Mouse (Mus musculus) kidney, embryonic 14.5 days (tissue): ENCODE results near the gene Cfap43. TPM values are rescaled to one million over a fixed set of nuclear protein-coding genes. Genes with fewer than 3 reads are reported as not detected.

Experiments
- ATAC-seq: fragments of 200-750 bp; cut with Nextera tagmentation; 2 replicates; pipeline ENCODE4 v1.8.0; 2017; ENCODE audit warnings: moderate number of reproducible peaks, mild to moderate bottlenecking, moderate TSS enrichment, moderate library complexity; ENCODE audit not compliant: low FRiP score, low TSS enrichment
- H3K27ac ChIP-seq: fragments of 300-500 bp; sonication (generic); 2 replicates; pipeline ENCODE4 v1.5.1; 2014; ENCODE audit warnings: low read depth, mild to moderate bottlenecking, low read length, moderate library complexity, mixed read lengths
- H3K27me3 ChIP-seq: fragments of 300-500 bp; sonication (generic); 2 replicates; pipeline ENCODE4 v1.6.1; 2014; ENCODE audit warnings: mild to moderate bottlenecking, low read length; ENCODE audit not compliant: control insufficient read depth, insufficient read depth
- H3K36me3 ChIP-seq: fragments of 300-500 bp; sonication (generic); 2 replicates; pipeline ENCODE4 v1.6.1; 2014; ENCODE audit warnings: low read length, mixed read lengths; ENCODE audit not compliant: control insufficient read depth, insufficient read depth
- H3K4me1 ChIP-seq: fragments of 300-500 bp; sonication (generic); 2 replicates; pipeline ENCODE4 v1.6.1; 2014; ENCODE audit warnings: low read length, mixed read lengths; ENCODE audit not compliant: control insufficient read depth, insufficient read depth
- H3K4me2 ChIP-seq: fragments of 300-500 bp; sonication (generic); replicated peaks from 2 replicates; pipeline ENCODE4 v1.6.1; 2014; ENCODE audit warnings: low read depth, mild to moderate bottlenecking, low read length
- H3K4me3 ChIP-seq: fragments of 300-500 bp; sonication (generic); 2 replicates; pipeline ENCODE4 v1.5.1; 2014; ENCODE audit warnings: mild to moderate bottlenecking, low read length
- H3K9ac ChIP-seq: fragments of 300-500 bp; sonication (generic); 2 replicates; pipeline ENCODE4 v1.6.1; 2014; ENCODE audit warnings: low read depth, mild to moderate bottlenecking, low read length, moderate library complexity
- H3K9me3 ChIP-seq: fragments of 300-500 bp; sonication (generic); 2 replicates; pipeline ENCODE4 v1.6.1; 2016; ENCODE audit warnings: low read length; ENCODE audit not compliant: control insufficient read depth
- WGBS: fragments of 180-500 bp; shearing (Covaris S2); extraction: QIAGEN DNeasy Blood & Tissue Kit; methylation state at CpG from one replicate; pipeline ENCODE4 v1.1.7; 2014; 5-methylcytosine and 5-hydroxymethylcytosine counted together
- polyA plus RNA-seq: library from polyadenylated mRNA; unstranded; fragments of >200 nt; fragmentation: Nextera tagmentation; extraction: Ambion mirVana; gene quantifications from 2 replicates; pipeline ENCODE4 v1.2.1, GENCODE M21; 2014

Cfap43 gene
- polyA plus RNA-seq, 1 experiment from 2014 or later, result 0.03 TPM

GRCm38 (mm10) chr19:47869516-47869915 lies 49.6 kb downstream of the Cfap43 start:
- WGBS, result 32% methylated on average over 3 of the region's 3 CpGs

GRCm38 (mm10) chr19:47868951-47869350 lies 50.1 kb downstream of the Cfap43 start:
- H3K4me3 ChIP-seq, result no peak overlapping the region
- no peaks in the 10 kb centered on the region for H3K27me3 ChIP-seq
- no peak overlapping the region for H3K4me2 ChIP-seq
- H3K4me1 ChIP-seq, result no peaks in the 10 kb centered on the region
- WGBS, result 54% methylated on average over 4 of the region's 4 CpGs
- H3K36me3 ChIP-seq, result no peaks in the 10 kb centered on the region; the same call in 1 of the 2 replicates
- H3K9ac ChIP-seq, result no peak overlapping the region
- H3K9me3 ChIP-seq, result no peaks in the 10 kb centered on the region
- ATAC-seq, result no peak
- no peak overlapping the region for H3K27ac ChIP-seq

More at GRCm38 (mm10) chr19:47869516-47869915, 49.6 kb downstream of the Cfap43 start:
- H3K4me2 ChIP-seq, result no peak overlapping the region
- no peaks in the 10 kb centered on the region for H3K27me3 ChIP-seq
- H3K36me3 ChIP-seq, result no peaks in the 10 kb centered on the region; the same call in 1 of the 2 replicates
- H3K9ac ChIP-seq, result no peak overlapping the region
- ATAC-seq, result no peak
- no peaks in the 10 kb centered on the region for H3K9me3 ChIP-seq
- H3K27ac ChIP-seq, result no peak overlapping the region
- no peaks in the 10 kb centered on the region for H3K4me1 ChIP-seq
- H3K4me3 ChIP-seq, result no peak overlapping the region

- no peak overlapping the region for H3K9ac ChIP-seq
- H3K27ac ChIP-seq, result no peak overlapping the region
- H3K4me1 ChIP-seq, result no peaks in the 10 kb centered on the region
- no peaks in the 10 kb centered on the region; the same call in 1 of the 2 replicates for H3K36me3 ChIP-seq
- 69% methylated on average over 4 of the region's 4 CpGs for WGBS
- H3K4me2 ChIP-seq, result no peak overlapping the region
- H3K27me3 ChIP-seq, result no peaks in the 10 kb centered on the region
- H3K9me3 ChIP-seq, result no peaks in the 10 kb centered on the region
- ATAC-seq, result no peak
- H3K4me3 ChIP-seq, result no peak overlapping the region
Measured at GRCm38 (mm10) chr19:47867628-47868175, 51.4 kb downstream of the Cfap43 start.

DNA sequence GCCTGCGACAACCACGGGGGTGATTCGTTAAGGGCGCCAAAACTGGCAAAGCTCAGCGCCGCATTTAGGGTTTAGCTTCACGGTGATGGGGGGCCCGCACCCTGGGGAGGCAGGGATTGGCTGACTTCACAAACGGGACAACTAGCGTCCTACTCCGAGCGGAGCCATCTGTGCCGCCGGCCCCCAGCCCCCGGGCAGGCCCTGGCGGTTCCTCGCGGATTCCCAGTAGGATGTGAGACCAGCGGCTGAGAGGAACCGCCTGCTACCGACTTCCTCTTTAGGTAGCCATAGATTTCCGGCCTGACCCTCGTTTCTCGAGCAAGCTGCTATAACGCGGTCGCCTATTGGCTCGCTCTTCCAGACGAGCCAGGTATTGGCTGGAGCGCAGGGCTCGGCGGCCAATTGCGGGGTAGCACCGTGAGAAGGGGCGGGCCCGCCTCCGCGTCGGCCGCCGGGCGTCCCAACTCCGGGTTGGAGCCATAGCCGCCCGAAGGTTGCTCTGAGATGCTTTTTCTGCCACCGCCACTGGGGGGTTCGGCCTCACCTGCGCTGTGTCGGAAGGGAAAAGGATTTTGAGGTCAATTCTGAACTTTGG lies 53.6 kb downstream of the Cfap43 start, which contains the start of gene Gsto2:
Gene Gsto2, plus strand, starts transcription at position 182 of the 595 bp plus-strand sequence.
- WGBS, result under 1% methylated on average over 49 of the region's 49 CpGs
- H3K36me3 ChIP-seq, result peaks cover 6% of the 10 kb centered on the region; the same call in 1 of the 2 replicates
- peak within 1 kb of the TSS; percentile 83 for H3K9ac ChIP-seq
- H3K4me1 ChIP-seq, result no peaks in the 10 kb centered on the region
- no peaks in the 10 kb centered on the region for H3K27me3 ChIP-seq
- no peaks in the 10 kb centered on the region for H3K9me3 ChIP-seq
- H3K4me3 ChIP-seq, result peak within 1 kb of the TSS; percentile 66
- peak within 1 kb of the TSS; percentile 88 for H3K4me2 ChIP-seq
- peak within 1 kb of the TSS; percentile 83 for H3K27ac ChIP-seq
- ATAC-seq, result peak; percentile 100

DNA sequence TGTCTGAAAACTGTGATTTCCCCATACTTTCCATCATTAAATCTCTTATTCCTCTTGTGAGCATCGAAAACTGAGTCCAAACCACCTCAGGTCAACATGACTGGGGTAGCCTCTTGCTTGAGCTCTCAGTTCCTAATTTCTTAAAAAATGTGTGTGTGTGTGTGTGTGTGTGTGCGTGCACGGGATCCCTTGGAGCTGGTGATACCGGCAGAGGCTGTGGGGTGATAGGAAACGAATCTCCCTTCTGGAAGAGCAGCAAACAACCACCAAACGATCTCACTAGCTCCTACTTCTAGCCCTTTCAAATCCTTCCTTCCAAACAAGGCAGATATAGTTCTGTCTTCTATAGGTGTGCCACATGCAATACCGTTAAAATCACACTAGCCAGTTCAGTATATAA lies 54.4 kb downstream of the Cfap43 start:
- Histone ChIP-seq H3K9ac (no peak overlapping the region), H3K27ac (no peak overlapping the region), H3K9me3 (no peaks in the 10 kb centered on the region), H3K4me2 (peak overlapping the region; percentile 88), H3K27me3 (no peaks in the 10 kb centered on the region), H3K36me3 (peaks cover 11% of the 10 kb centered on the region; the same call in 1 of the 2 replicates), H3K4me1 (no peaks in the 10 kb centered on the region), H3K4me3 (peak overlapping the region; percentile 66)
- ATAC-seq, result no peak
- WGBS, result 82% methylated on average over 7 of the region's 7 CpGs

DNA sequence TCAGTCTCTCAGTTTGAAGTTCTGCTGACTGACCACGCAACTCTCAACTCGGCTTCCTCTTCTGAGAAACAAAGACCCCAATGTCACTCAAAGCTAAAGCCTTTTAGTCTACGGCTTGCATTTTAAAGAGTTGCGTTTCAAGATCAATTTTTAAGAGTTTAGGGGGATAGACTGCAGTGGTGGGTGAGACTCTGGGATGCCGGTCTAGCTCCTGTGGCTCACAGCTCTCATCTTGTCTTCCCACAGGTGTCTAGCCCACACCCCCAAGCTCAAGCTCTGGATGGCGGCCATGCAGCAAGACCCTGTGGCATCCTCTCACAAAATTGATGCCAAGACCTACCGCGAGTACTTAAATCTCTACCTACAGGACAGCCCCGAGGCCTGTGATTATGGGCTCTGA lies 55.0 kb downstream of the Cfap43 start:
- Histone ChIP-seq H3K27ac (no peak overlapping the region), H3K4me1 (no peaks in the 10 kb centered on the region), H3K4me2 (no peak overlapping the region), H3K36me3 (peaks cover 11% of the 10 kb centered on the region; the same call in 1 of the 2 replicates), H3K9ac (no peak overlapping the region), H3K9me3 (no peaks in the 10 kb centered on the region), H3K27me3 (no peaks in the 10 kb centered on the region), H3K4me3 (no peak overlapping the region)
- ATAC-seq, result no peak
- 99% methylated on average over 9 of the region's 9 CpGs for WGBS

GRCm38 (mm10) chr19:47862581-47862980 lies 56.5 kb downstream of the Cfap43 start:
- Histone ChIP-seq H3K27ac (no peak overlapping the region), H3K4me2 (no peak overlapping the region), H3K9ac (no peak overlapping the region), H3K4me1 (no peaks in the 10 kb centered on the region), H3K9me3 (no peaks in the 10 kb centered on the region), H3K36me3 (peaks cover 16% of the 10 kb centered on the region; the same call in 1 of the 2 replicates), H3K27me3 (no peaks in the 10 kb centered on the region), H3K4me3 (no peak overlapping the region)
- WGBS, result 92% methylated on average over 3 of the region's 3 CpGs
- no peak for ATAC-seq

DNA sequence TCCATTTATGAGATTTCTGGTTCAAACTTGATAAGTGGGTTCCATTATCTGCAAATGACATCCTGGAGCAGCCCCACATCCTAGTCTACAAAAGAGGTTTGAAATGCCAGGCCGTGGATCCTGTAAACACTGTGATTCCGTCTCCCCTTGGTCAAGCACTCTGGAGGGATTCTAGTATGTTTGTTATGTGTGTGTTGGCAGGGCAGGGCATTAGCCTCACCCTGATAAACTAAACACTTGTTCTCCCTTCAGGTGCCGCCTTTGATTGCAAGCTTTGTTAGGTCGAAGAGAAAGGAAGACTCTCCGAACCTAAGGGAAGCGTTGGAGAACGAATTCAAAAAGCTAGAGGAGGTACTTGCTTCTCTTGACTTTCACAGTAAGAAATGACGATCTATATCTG lies 59.9 kb downstream of the Cfap43 start:
- Histone ChIP-seq H3K27me3 (no peaks in the 10 kb centered on the region), H3K4me1 (peaks cover 4% of the 10 kb centered on the region; the same call in 1 of the 2 replicates), H3K36me3 (peaks cover 16% of the 10 kb centered on the region; the same call in 1 of the 2 replicates), H3K4me3 (no peak overlapping the region), H3K9me3 (no peaks in the 10 kb centered on the region), H3K4me2 (no peak overlapping the region), H3K27ac (no peak overlapping the region), H3K9ac (no peak overlapping the region)
- WGBS, result 96% methylated on average over 8 of the region's 8 CpGs
- no peak for ATAC-seq
